8 mouse cellular contexts compared by ENCODE assay signal in genomic region chr9:92458059-92458402, GRCm38 (mm10). TPM values are rescaled to one million over a fixed set of nuclear protein-coding genes. Genes with fewer than 3 reads are reported as not detected.
DNase-seq lines count a peak whose midpoint lies in the region; ATAC-seq and TF ChIP-seq lines count a peak whose summit lies in the region.

No protein-coding gene starts in this region.

- 3% methylated on average over 5 of the region's 5 CpGs for WGBS in kidney, postnatal 0 days
- 6% methylated on average over 5 of the region's 5 CpGs for WGBS in embryonic facial prominence, embryonic 11.5 days
- 2% methylated on average over 5 of the region's 5 CpGs for WGBS in intestine, embryonic 14.5 days
- 5% methylated on average over 5 of the region's 5 CpGs for WGBS in neural tube, embryonic 12.5 days

- TF ChIP-seq CTCF in kidney, postnatal 0 days (IDR thresholded peaks at IDR 0.05; ENCODE audit: low read depth): no peak

- no peaks in the 10 kb centered on the region for H3K36me3 ChIP-seq in kidney, postnatal 0 days (ENCODE audit: insufficient read depth, low read length)
- H3K36me3 ChIP-seq in embryonic facial prominence, embryonic 11.5 days (replicated peaks; ENCODE audit: control insufficient read depth, insufficient read depth, low read depth, low read length): no peaks in the 10 kb centered on the region
- no peaks in the 10 kb centered on the region for H3K36me3 ChIP-seq in intestine, embryonic 14.5 days (ENCODE audit: control insufficient read depth, insufficient read depth, low read length)
- H3K36me3 ChIP-seq in neural tube, embryonic 12.5 days: no peaks in the 10 kb centered on the region

- H3K4me3 ChIP-seq in kidney, postnatal 0 days (replicated peaks; ENCODE audit: low read depth, low read length): peak overlapping the region; percentile 81
- H3K4me3 ChIP-seq in embryonic facial prominence, embryonic 11.5 days (ENCODE audit: low read depth, low read length): peak overlapping the region; percentile 60
- H3K4me3 ChIP-seq in intestine, embryonic 14.5 days (ENCODE audit: low read depth, low read length): peak overlapping the region; percentile 63
- peak overlapping the region; percentile 50 for H3K4me3 ChIP-seq in neural tube, embryonic 12.5 days

- peak overlapping the region; percentile 84 for H3K9ac ChIP-seq in kidney, postnatal 0 days (ENCODE audit: low read depth, low read length)
- peak overlapping the region; percentile 77 for H3K9ac ChIP-seq in embryonic facial prominence, embryonic 11.5 days (replicated peaks; ENCODE audit: low read length)
- H3K9ac ChIP-seq in intestine, embryonic 14.5 days (ENCODE audit: low read length): peak overlapping the region; percentile 75
- H3K9ac ChIP-seq in neural tube, embryonic 12.5 days: peak overlapping the region; percentile 69

- H3K27me3 ChIP-seq in kidney, postnatal 0 days (ENCODE audit: insufficient read depth, low read length): no peaks in the 10 kb centered on the region
- H3K27me3 ChIP-seq in embryonic facial prominence, embryonic 11.5 days (ENCODE audit: control insufficient read depth, insufficient read depth, low read length): no peaks in the 10 kb centered on the region
- no peaks in the 10 kb centered on the region for H3K27me3 ChIP-seq in intestine, embryonic 14.5 days (replicated peaks; ENCODE audit: control insufficient read depth, insufficient read depth, low read length)
- no peaks in the 10 kb centered on the region for H3K27me3 ChIP-seq in neural tube, embryonic 12.5 days (replicated peaks)

- no peak for ATAC-seq in kidney, postnatal 0 days (replicated peaks; ENCODE audit: low FRiP score, low read depth)
- peak; percentile 82 for ATAC-seq in embryonic facial prominence, embryonic 11.5 days (replicated peaks; ENCODE audit: insufficient number of reproducible peaks, low FRiP score, low TSS enrichment, low read depth)
- ATAC-seq in intestine, embryonic 14.5 days (replicated peaks; ENCODE audit: low FRiP score, low TSS enrichment, low read depth): no peak; the same call in 1 of the 2 replicates
- ATAC-seq in neural tube, embryonic 12.5 days (ENCODE audit: low FRiP score, low read depth): no peak

- peak overlapping the region; percentile 89 for H3K27ac ChIP-seq in kidney, postnatal 0 days
- H3K27ac ChIP-seq in embryonic facial prominence, embryonic 11.5 days (replicated peaks; ENCODE audit: low read depth, low read length): no peak overlapping the region
- no peak overlapping the region for H3K27ac ChIP-seq in intestine, embryonic 14.5 days (ENCODE audit: low read depth)
- H3K27ac ChIP-seq in neural tube, embryonic 12.5 days: no peak overlapping the region

- H3K9me3 ChIP-seq in kidney, postnatal 0 days (replicated peaks; ENCODE audit: low read length): no peaks in the 10 kb centered on the region
- no peaks in the 10 kb centered on the region for H3K9me3 ChIP-seq in embryonic facial prominence, embryonic 11.5 days (replicated peaks; ENCODE audit: control insufficient read depth, low read length)
- H3K9me3 ChIP-seq in intestine, embryonic 14.5 days (ENCODE audit: control insufficient read depth, low read length): no peaks in the 10 kb centered on the region
- H3K9me3 ChIP-seq in neural tube, embryonic 12.5 days: no peaks in the 10 kb centered on the region

- no peak for DNase-seq in kidney, postnatal 0 days (ENCODE audit: low spot score)
- DNase-seq in kidney, adult 11 months: no peak
- DNase-seq in embryonic facial prominence, embryonic 11.5 days (ENCODE audit: low spot score): no peak
- DNase-seq in intestine, embryonic 14.5 days (ENCODE audit: low spot score): peak; percentile 69
- DNase-seq in MN1 (ENCODE audit: low spot score): no peak
- DNase-seq in frontal cortex, postnatal 10 days (ENCODE audit: low spot score in 2 of 2): no peak
- no peak for DNase-seq in spleen, adult 12 weeks (ENCODE audit: low spot score)

- peak overlapping the region; percentile 97 for H3K4me2 ChIP-seq in kidney, postnatal 0 days (ENCODE audit: low read length)
- H3K4me2 ChIP-seq in embryonic facial prominence, embryonic 11.5 days (ENCODE audit: low read depth, low read length): peak overlapping the region; percentile 95
- H3K4me2 ChIP-seq in intestine, embryonic 14.5 days (ENCODE audit: low read length): peak overlapping the region; percentile 82
- peak overlapping the region; percentile 95 for H3K4me2 ChIP-seq in neural tube, embryonic 12.5 days (replicated peaks)

- no peaks in the 10 kb centered on the region for H3K4me1 ChIP-seq in kidney, postnatal 0 days (replicated peaks; ENCODE audit: insufficient read depth, low read length)
- H3K4me1 ChIP-seq in embryonic facial prominence, embryonic 11.5 days (ENCODE audit: control insufficient read depth, insufficient read depth, low read length): no peaks in the 10 kb centered on the region
- peaks cover 3% of the 10 kb centered on the region; the same call in 1 of the 2 replicates for H3K4me1 ChIP-seq in intestine, embryonic 14.5 days (replicated peaks; ENCODE audit: control insufficient read depth, insufficient read depth, low read length)
- H3K4me1 ChIP-seq in neural tube, embryonic 12.5 days: peaks cover 9% of the 10 kb centered on the region; the same call in 1 of the 2 replicates

RNA-seq across cellular contexts. Expression of gene Plscr4, which starts 0.9 kb away (rescaled TPM):
- polyA plus RNA-seq in kidney, postnatal 0 days (2015; fragmentation: Nextera tagmentation; extraction: Ambion mirVana): 8.3 and 8.4 TPM in 2 replicates
- polyA plus RNA-seq in embryonic facial prominence, embryonic 11.5 days (2014; fragmentation: Nextera tagmentation; extraction: Ambion mirVana): 1.7 and 2.3 TPM in 2 replicates
- polyA plus RNA-seq in intestine, embryonic 14.5 days (2014; fragmentation: Nextera tagmentation; extraction: Ambion mirVana): 5.2 and 5.4 TPM in 2 replicates
- polyA plus RNA-seq in neural tube, embryonic 12.5 days (2016; fragmentation: Nextera tagmentation; extraction: Ambion mirVana): 2.5 and 2.8 TPM in 2 replicates
